Mouse (Mus musculus) cerebellum, adult 2 months (tissue): ENCODE measurements at regions not wholly inside any gene's neighbourhood (a gene's known extent, or its start where the extent isn't known, plus 50 kb on each side); places are given as distances from the start of the nearest gene placed in this dataset.

Experiments
- CTCF ChIP-seq: fragments of 200-500 bp; IDR thresholded peaks from 2 replicates; pipeline ENCODE4 v1.5.1; 2011; ENCODE audit warnings: low read depth, mild to moderate bottlenecking, control low read depth, low read length, moderate library complexity, borderline replicate concordance; ENCODE audit not compliant: insufficient read depth
- POLR2A ChIP-seq: fragments of 200-500 bp; IDR thresholded peaks from 2 replicates; pipeline ENCODE4 v1.6.1; 2011; ENCODE audit warnings: low read length, control low read depth, borderline replicate concordance; ENCODE audit not compliant: insufficient read depth

- TF ChIP-seq CTCF (no peak), POLR2A (no peak)
These were observed 288.3 kb downstream of the Zfp706 start for GRCm38 (mm10) chr15:36719241-36719640.
